Mouse (Mus musculus) retina, postnatal 7 days (tissue): ENCODE measurements around the gene Myo10.

Experiments
- DNase-seq: peaks from one replicate; pipeline ENCODE4 v3.0.0-alpha.2; 2012; ENCODE audit warnings: low read depth, low spot score

The Myo10 gene

GRCm38 (mm10) chr15:25843086-25843991, 221.0 kb downstream of the Myo10 start, which contains the start of gene Retreg1:
Retreg1 (plus strand) TSS chr15:25843180.
- peak; percentile 40 for DNase-seq

GRCm38 (mm10) chr15:25844013-25844570, 221.8 kb downstream of the Myo10 start:
- DNase-seq: no peak

- no peak for DNase-seq
Measured at GRCm38 (mm10) chr15:25844771-25845170, 222.4 kb downstream of the Myo10 start.

GRCm38 (mm10) chr15:25847576-25848168, 225.3 kb downstream of the Myo10 start:
- DNase-seq: no peak

GRCm38 (mm10) chr15:25850552-25850951, 228.2 kb downstream of the Myo10 start:
- no peak for DNase-seq

- no peak for DNase-seq
Measured at GRCm38 (mm10) chr15:25854270-25854904, 232.1 kb downstream of the Myo10 start.

- DNase-seq: no peak
Measured at GRCm38 (mm10) chr15:25858611-25859058, 236.3 kb downstream of the Myo10 start.

GRCm38 (mm10) chr15:25859469-25859868, 237.1 kb downstream of the Myo10 start:
- DNase-seq: no peak

- no peak for DNase-seq
Measured at GRCm38 (mm10) chr15:25861900-25862299, 239.6 kb downstream of the Myo10 start.
